Mouse (Mus musculus): ENCODE measurements at regions not wholly inside any gene's neighbourhood (a gene's known extent, or its start where the extent isn't known, plus 50 kb on each side); places are given as distances from the start of the nearest gene placed in this dataset.
"Not testable (repeated sequence)": the region's sequence is repeated elsewhere in the genome, so short reads cannot be mapped to it uniquely, and the experiment has no call there.

DNA sequence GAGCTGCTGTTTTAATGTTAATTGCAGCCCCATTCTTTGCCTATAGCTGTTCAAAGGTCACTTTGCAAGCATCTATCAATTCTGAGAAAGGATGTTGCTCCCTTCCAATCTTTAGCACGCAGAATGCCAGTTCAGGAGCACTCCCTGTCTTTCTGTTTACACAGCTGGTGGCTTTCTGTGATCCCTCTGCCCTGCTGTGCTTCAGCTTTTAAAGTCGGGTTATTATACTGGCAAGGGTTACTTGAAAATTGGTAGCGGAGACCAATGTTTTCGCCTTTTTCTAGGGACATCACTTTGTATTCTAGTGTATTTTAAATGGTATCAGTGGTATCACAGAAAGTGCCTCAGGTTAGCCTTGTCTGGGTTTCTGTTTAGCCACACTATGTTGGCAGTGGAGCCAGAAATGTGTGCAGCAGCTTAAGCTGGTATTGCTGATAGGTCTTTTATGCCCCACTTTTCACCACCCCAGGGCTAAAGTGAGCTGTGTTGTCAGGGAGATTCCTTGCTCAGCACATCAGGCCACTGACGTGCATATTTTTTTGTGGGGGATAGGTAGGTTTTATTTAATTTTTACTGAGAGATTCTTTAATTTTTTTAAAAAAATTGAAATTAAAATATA, 243.0 kb upstream of the Pfkp start:
- Histone ChIP-seq H3K4me1 (ENCODE audit: insufficient read depth, low read length) (no peaks in the 10 kb centered on the region), H3K4me2 (ENCODE audit: low read depth, low read length) (no peak overlapping the region), H3K9me3 (ENCODE audit: low read length) (no peaks in the 10 kb centered on the region), H3K27ac (no peak overlapping the region), H3K9ac (replicated peaks; ENCODE audit: low read length) (no peak overlapping the region), H3K27me3 (ENCODE audit: insufficient read depth, low read length) (no peaks in the 10 kb centered on the region), H3K36me3 (ENCODE audit: insufficient read depth, low read length) (no peaks in the 10 kb centered on the region), H3K4me3 (ENCODE audit: low read length) (no peak overlapping the region)
- WGBS, result 24% methylated on average over 5 of the region's 5 CpGs
- DNase-seq (ENCODE audit: low spot score) (no peak), ATAC-seq (no peak)
- TF ChIP-seq CTCF (IDR thresholded peaks at IDR 0.05; ENCODE audit: low read depth), result no peak

DNA sequence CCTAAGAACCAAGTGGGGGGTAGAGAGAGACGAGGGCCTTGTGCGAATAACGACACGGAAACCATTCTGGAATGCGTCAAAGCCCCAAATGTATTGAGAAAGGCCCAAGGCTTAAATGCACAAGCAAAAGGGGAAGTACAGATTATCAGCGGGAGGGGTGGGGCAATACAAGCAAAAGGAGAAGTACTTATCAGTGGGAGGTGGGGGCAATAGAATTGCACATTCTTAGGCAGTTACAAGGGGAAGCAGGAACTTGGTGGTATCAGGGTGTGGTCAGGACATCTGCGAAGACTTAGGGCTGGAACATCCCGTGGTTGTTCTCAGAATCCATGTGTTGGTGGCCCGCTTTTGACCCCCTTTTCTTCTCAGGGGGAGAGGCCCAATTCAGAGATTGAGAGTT, 240.9 kb upstream of the Pfkp start:
- H3K4me3 ChIP-seq (ENCODE audit: low read length); H3K27me3 ChIP-seq (ENCODE audit: insufficient read depth, low read length); H3K9ac ChIP-seq (replicated peaks; ENCODE audit: low read length); H3K9me3 ChIP-seq (ENCODE audit: low read length); H3K36me3 ChIP-seq (ENCODE audit: insufficient read depth, low read length); DNase-seq (ENCODE audit: low spot score); ATAC-seq; H3K27ac ChIP-seq; H3K4me2 ChIP-seq (ENCODE audit: low read depth, low read length); H3K4me1 ChIP-seq (ENCODE audit: insufficient read depth, low read length): not testable (repeated sequence)
- WGBS, result 82% methylated on average over 9 of the region's 9 CpGs

DNA sequence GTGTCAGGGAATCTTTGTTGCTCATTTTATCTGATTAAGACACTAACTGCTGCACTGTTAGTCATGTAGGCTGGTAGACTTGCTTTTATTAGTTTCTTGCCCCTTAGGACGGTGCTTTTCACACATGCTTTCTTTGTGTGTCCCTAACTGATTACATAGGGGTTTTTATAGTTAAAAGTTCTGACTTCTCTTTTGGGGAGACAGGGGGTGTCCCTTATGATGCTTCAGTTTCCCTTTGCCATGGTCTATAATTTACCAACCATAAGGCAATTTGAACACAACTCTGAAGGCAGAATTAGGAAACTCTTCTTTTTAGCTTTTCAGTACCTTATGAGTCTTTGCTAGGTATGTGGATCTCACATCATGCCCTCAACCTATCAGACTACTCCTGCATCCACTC, 239.8 kb upstream of the Pfkp start:
- Histone ChIP-seq H3K9ac (replicated peaks; ENCODE audit: low read length) (no peak overlapping the region), H3K4me2 (ENCODE audit: low read depth, low read length) (no peak overlapping the region), H3K4me1 (ENCODE audit: insufficient read depth, low read length) (no peaks in the 10 kb centered on the region), H3K27me3 (ENCODE audit: insufficient read depth, low read length) (no peaks in the 10 kb centered on the region), H3K36me3 (ENCODE audit: insufficient read depth, low read length) (no peaks in the 10 kb centered on the region), H3K9me3 (ENCODE audit: low read length) (no peaks in the 10 kb centered on the region), H3K4me3 (ENCODE audit: low read length) (no peak overlapping the region), H3K27ac (no peak overlapping the region)
- no peak for ATAC-seq
- DNase-seq (ENCODE audit: low spot score), result no peak
- 88% methylated on average over 1 of the region's 1 CpGs for WGBS
- no peak for TF ChIP-seq CTCF (IDR thresholded peaks at IDR 0.05; ENCODE audit: low read depth)

DNA sequence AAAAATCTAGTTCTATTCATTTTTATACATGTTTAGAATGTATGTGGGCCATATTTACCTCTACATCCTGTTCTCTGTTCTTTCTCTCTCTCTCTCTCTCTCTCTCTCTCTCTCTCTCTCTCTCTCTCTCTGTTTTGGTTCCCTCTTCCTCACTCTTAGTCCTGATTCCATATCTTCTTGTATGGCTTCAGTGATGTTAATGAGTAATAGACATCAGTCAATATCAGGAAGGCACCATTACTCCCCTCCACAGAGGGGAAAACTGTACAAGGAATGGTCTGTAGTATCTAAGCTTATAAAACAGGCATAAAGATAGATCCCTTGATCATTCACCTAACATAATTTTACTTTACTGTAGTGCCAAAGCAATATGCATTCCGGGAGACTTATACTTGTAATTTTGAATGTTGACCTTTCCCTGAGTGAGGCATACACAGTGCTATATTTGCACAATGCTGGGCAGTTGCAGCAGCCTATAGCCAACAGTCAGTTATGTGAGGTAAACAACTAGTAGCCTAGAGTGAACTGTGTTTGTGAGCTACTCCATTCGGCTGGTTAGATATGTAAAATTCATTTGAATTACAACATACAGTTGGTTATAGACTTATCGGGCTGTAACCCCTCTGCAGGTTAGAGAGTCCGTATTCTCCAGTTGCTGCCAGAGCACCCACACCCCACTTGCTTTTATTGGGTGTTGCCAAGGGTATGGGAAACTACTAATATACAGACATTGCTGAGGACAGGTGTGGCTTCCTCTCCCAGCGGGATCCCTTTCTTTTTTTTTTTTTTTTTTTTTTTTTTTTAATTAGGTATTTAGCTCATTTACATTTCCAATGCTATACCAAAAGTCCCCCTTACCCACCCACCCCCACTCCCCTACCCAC, 228.7 kb upstream of the Pfkp start:
- no peak for ATAC-seq
- Histone ChIP-seq H3K9me3 (ENCODE audit: low read length) (no peaks in the 10 kb centered on the region), H3K36me3 (ENCODE audit: insufficient read depth, low read length) (no peaks in the 10 kb centered on the region), H3K4me3 (ENCODE audit: low read length) (no peak overlapping the region), H3K4me2 (ENCODE audit: low read depth, low read length) (no peak overlapping the region), H3K27ac (no peak overlapping the region), H3K4me1 (ENCODE audit: insufficient read depth, low read length) (no peaks in the 10 kb centered on the region), H3K27me3 (ENCODE audit: insufficient read depth, low read length) (no peaks in the 10 kb centered on the region), H3K9ac (replicated peaks; ENCODE audit: low read length) (no peak overlapping the region)
- WGBS, result 96% methylated on average over 5 of the region's 5 CpGs
- DNase-seq (ENCODE audit: low spot score), result no peak
- no peak for TF ChIP-seq CTCF (IDR thresholded peaks at IDR 0.05; ENCODE audit: low read depth)

DNA sequence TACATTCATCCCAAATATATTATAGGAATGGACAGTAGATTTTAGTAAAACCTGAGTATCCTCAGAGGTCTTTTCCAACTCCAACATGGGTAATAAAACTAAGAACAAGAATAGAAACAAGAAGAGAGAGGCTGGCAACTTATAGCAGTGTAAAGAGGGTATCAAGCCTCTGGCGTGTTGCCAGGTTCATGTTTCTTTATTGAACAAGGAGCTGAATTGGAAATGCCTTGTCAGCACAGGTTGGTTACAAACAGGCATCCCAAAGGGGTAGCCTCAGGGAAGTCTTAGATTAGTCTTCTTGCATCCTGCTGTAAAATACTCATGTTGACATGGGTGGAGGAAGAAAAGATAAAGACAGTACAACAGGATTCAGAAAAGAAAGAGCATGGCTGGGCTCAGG, 213.6 kb upstream of the Pfkp start:
- DNase-seq (ENCODE audit: low spot score) (peak; percentile 11), ATAC-seq (no peak)
- H3K27me3 ChIP-seq (ENCODE audit: insufficient read depth, low read length), result no peaks in the 10 kb centered on the region
- H3K36me3 ChIP-seq (ENCODE audit: insufficient read depth, low read length), result no peaks in the 10 kb centered on the region
- H3K9me3 ChIP-seq (ENCODE audit: low read length), result no peaks in the 10 kb centered on the region
- no peak overlapping the region for H3K27ac ChIP-seq
- no peak overlapping the region for H3K4me3 ChIP-seq (ENCODE audit: low read length)
- H3K4me1 ChIP-seq (ENCODE audit: insufficient read depth, low read length), result no peaks in the 10 kb centered on the region
- H3K9ac ChIP-seq (replicated peaks; ENCODE audit: low read length), result no peak overlapping the region
- WGBS, result 74% methylated on average over 1 of the region's 1 CpGs
- H3K4me2 ChIP-seq (ENCODE audit: low read depth, low read length), result no peak overlapping the region
- no peak for TF ChIP-seq CTCF (IDR thresholded peaks at IDR 0.05; ENCODE audit: low read depth)

DNA sequence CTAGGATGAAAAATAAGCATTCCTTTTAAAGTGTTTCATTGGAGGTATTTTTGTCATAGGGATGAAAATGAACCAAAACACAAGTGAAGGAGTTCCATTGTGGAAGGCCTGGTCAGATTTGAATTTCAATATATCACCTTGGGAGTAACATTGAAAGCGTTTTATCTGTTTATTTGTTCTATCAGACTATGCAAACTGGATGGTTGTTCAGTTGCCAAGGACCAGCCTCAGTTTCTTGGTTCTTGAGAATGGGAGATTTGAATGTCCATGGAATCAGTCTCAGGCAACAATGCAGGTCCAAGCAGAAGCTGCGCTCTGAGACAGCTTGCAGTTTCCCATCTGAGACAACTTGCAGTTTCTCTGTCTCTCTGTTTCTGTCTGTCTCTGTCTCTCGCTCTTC, 211.0 kb upstream of the Pfkp start:
- Histone ChIP-seq H3K9me3 (ENCODE audit: low read length) (no peaks in the 10 kb centered on the region), H3K4me2 (ENCODE audit: low read depth, low read length) (no peak overlapping the region), H3K27me3 (ENCODE audit: insufficient read depth, low read length) (no peaks in the 10 kb centered on the region), H3K4me3 (ENCODE audit: low read length) (no peak overlapping the region), H3K4me1 (ENCODE audit: insufficient read depth, low read length) (no peaks in the 10 kb centered on the region), H3K36me3 (ENCODE audit: insufficient read depth, low read length) (no peaks in the 10 kb centered on the region), H3K9ac (replicated peaks; ENCODE audit: low read length) (no peak overlapping the region), H3K27ac (no peak overlapping the region)
- ATAC-seq, result no peak
- no peak for TF ChIP-seq CTCF (IDR thresholded peaks at IDR 0.05; ENCODE audit: low read depth)
- 92% methylated on average over 3 of the region's 3 CpGs for WGBS
- DNase-seq (ENCODE audit: low spot score), result no peak

Data from hindbrain, postnatal 0 days (tissue).